ENCODE assay signal across 15 mouse cellular contexts in genomic region chr1:172058321-172058720, GRCm38 (mm10). TPM values are rescaled to one million over a fixed set of nuclear protein-coding genes. Genes with fewer than 3 reads are reported as not detected.
DNase-seq lines count a peak whose midpoint lies in the region; ATAC-seq and TF ChIP-seq lines count a peak whose summit lies in the region.
"Had no signal": no experiment of that assay in that cellular context is flagged by ENCODE, and none has a peak within 500 bp of the region (broad histone marks: within the 10 kb centered on the region; RNA-seq: fewer than 3 reads in every experiment).

No protein-coding gene starts in this region.

- no peak overlapping the region for H3K4me3 ChIP-seq in forebrain, embryonic 10.5 days
- H3K4me3 ChIP-seq in forebrain, postnatal 0 days (ENCODE audit: low read depth, low read length): no peak overlapping the region
- H3K4me3 ChIP-seq in embryonic facial prominence, embryonic 12.5 days: no peak overlapping the region
- no peak overlapping the region for H3K4me3 ChIP-seq in hindbrain, embryonic 12.5 days
- H3K4me3 ChIP-seq in midbrain, embryonic 15.5 days: no peak overlapping the region

- no peak for TF ChIP-seq CTCF in forebrain, postnatal 0 days (IDR thresholded peaks at IDR 0.05; ENCODE audit: low read depth)

- WGBS in forebrain, embryonic 10.5 days: 62% methylated on average over 6 of the region's 6 CpGs
- 41% methylated on average over 6 of the region's 6 CpGs for WGBS in forebrain, postnatal 0 days
- 58% methylated on average over 6 of the region's 6 CpGs for WGBS in embryonic facial prominence, embryonic 12.5 days
- 49% methylated on average over 6 of the region's 6 CpGs for WGBS in hindbrain, embryonic 12.5 days
- 33% methylated on average over 6 of the region's 6 CpGs for WGBS in midbrain, embryonic 15.5 days

- peaks cover 48% of the 10 kb centered on the region for H3K4me1 ChIP-seq in forebrain, embryonic 10.5 days
- peaks cover 3% of the 10 kb centered on the region; the same call in 1 of the 2 replicates for H3K4me1 ChIP-seq in forebrain, postnatal 0 days (ENCODE audit: insufficient read depth)
- peaks cover 29% of the 10 kb centered on the region; the same call in 1 of the 2 replicates for H3K4me1 ChIP-seq in embryonic facial prominence, embryonic 12.5 days
- H3K4me1 ChIP-seq in hindbrain, embryonic 12.5 days: peaks cover 69% of the 10 kb centered on the region
- peaks cover 30% of the 10 kb centered on the region for H3K4me1 ChIP-seq in midbrain, embryonic 15.5 days

- ATAC-seq in forebrain, postnatal 0 days: no peak
- ATAC-seq in embryonic facial prominence, embryonic 12.5 days (ENCODE audit: insufficient number of reproducible peaks, insufficient read depth, low FRiP score, low TSS enrichment): no peak
- peak; percentile 7; the same call in 1 of the 2 replicates for ATAC-seq in hindbrain, embryonic 12.5 days (ENCODE audit: low FRiP score)
- ATAC-seq in midbrain, embryonic 15.5 days (replicated peaks): no peak

- peaks cover 53% of the 10 kb centered on the region for H3K27me3 ChIP-seq in forebrain, embryonic 10.5 days (ENCODE audit: poor library complexity, severe bottlenecking)
- H3K27me3 ChIP-seq in forebrain, postnatal 0 days (ENCODE audit: insufficient read depth, low read length): no peaks in the 10 kb centered on the region
- H3K27me3 ChIP-seq in embryonic facial prominence, embryonic 12.5 days: peaks cover 36% of the 10 kb centered on the region
- H3K27me3 ChIP-seq in hindbrain, embryonic 12.5 days: 0 out of 2 replicates have a peak, but pooled peaks cover 2% of the 10 kb centered on the region
- no peaks in the 10 kb centered on the region for H3K27me3 ChIP-seq in midbrain, embryonic 15.5 days (replicated peaks)

- H3K9me3 ChIP-seq in forebrain, embryonic 10.5 days: no peaks in the 10 kb centered on the region
- H3K9me3 ChIP-seq in forebrain, postnatal 0 days (ENCODE audit: low read length): no peaks in the 10 kb centered on the region
- H3K9me3 ChIP-seq in embryonic facial prominence, embryonic 12.5 days: no peaks in the 10 kb centered on the region
- H3K9me3 ChIP-seq in hindbrain, embryonic 12.5 days (replicated peaks): no peaks in the 10 kb centered on the region
- H3K9me3 ChIP-seq in midbrain, embryonic 15.5 days: no peaks in the 10 kb centered on the region

- H3K9ac ChIP-seq in forebrain, postnatal 0 days: no peak overlapping the region
- H3K9ac ChIP-seq in embryonic facial prominence, embryonic 12.5 days: no peak overlapping the region
- peak overlapping the region; percentile 45 for H3K9ac ChIP-seq in hindbrain, embryonic 12.5 days
- H3K9ac ChIP-seq in midbrain, embryonic 15.5 days: no peak overlapping the region
- H3K9ac ChIP-seq: lung, embryonic 14.5 days had no signal

- no peak overlapping the region for H3K4me2 ChIP-seq in forebrain, postnatal 0 days (ENCODE audit: low read depth)
- peak overlapping the region; percentile 1; the same call in 1 of the 2 replicates for H3K4me2 ChIP-seq in embryonic facial prominence, embryonic 12.5 days (replicated peaks)
- H3K4me2 ChIP-seq in hindbrain, embryonic 12.5 days (replicated peaks): peak overlapping the region; percentile 72
- no peak overlapping the region for H3K4me2 ChIP-seq in midbrain, embryonic 15.5 days
- H3K4me2 ChIP-seq: lung, embryonic 14.5 days had no signal

- H3K27ac ChIP-seq in forebrain, embryonic 10.5 days: peak overlapping the region; percentile 65; the same call in 1 of the 2 replicates
- no peak overlapping the region for H3K27ac ChIP-seq in forebrain, postnatal 0 days (ENCODE audit: low read depth, low read length)
- peak overlapping the region; percentile 66 for H3K27ac ChIP-seq in embryonic facial prominence, embryonic 12.5 days
- H3K27ac ChIP-seq in hindbrain, embryonic 12.5 days: peak overlapping the region; percentile 91
- peak overlapping the region; percentile 65 for H3K27ac ChIP-seq in midbrain, embryonic 15.5 days

- no peaks in the 10 kb centered on the region for H3K36me3 ChIP-seq in forebrain, embryonic 10.5 days (replicated peaks)
- H3K36me3 ChIP-seq in forebrain, postnatal 0 days (ENCODE audit: insufficient read depth): no peaks in the 10 kb centered on the region
- no peaks in the 10 kb centered on the region for H3K36me3 ChIP-seq in embryonic facial prominence, embryonic 12.5 days
- no peaks in the 10 kb centered on the region for H3K36me3 ChIP-seq in hindbrain, embryonic 12.5 days
- H3K36me3 ChIP-seq in midbrain, embryonic 15.5 days (replicated peaks): no peaks in the 10 kb centered on the region

- no peak for DNase-seq in forebrain, embryonic 10.5 days (ENCODE audit: extremely low spot score, low spot score)
- DNase-seq in forebrain, postnatal 0 days: no peak
- DNase-seq in urinary bladder, postnatal 36 days (ENCODE audit: low spot score in 2 of 2): no peak
- no peak for DNase-seq in heart, adult 8-10 months (ENCODE audit: low spot score)
- no peak for DNase-seq in thymus, postnatal 0 days (ENCODE audit: low spot score)
- DNase-seq: gastrocnemius, postnatal 25 days; kidney, adult 18-20 months; lung, embryonic 14.5 days had no signal

RNA-seq across cellular contexts. Expression of gene Nhlh1, which starts 0.9 kb away (rescaled TPM):
- 1.6 and 2.7 TPM in 2 replicates for polyA plus RNA-seq in forebrain, embryonic 10.5 days (2016; fragmentation: Nextera tagmentation; extraction: Ambion mirVana)
- 0.95 and 1.0 TPM in 2 replicates for total RNA-seq in forebrain, postnatal 0 days (2014; rRNA removed)
- polyA plus RNA-seq in forebrain, postnatal 0 days (2015; fragmentation: Nextera tagmentation; extraction: Ambion mirVana): 0.20 and 0.47 TPM in 2 replicates
- 3.9 and 4.1 TPM in 2 replicates for polyA plus RNA-seq in embryonic facial prominence, embryonic 12.5 days (2016; fragmentation: Nextera tagmentation; extraction: Ambion mirVana)
- 14.5 and 15.3 TPM in 2 replicates for polyA plus RNA-seq in hindbrain, embryonic 12.5 days (2016; fragmentation: Nextera tagmentation; extraction: Ambion mirVana)
- polyA plus RNA-seq in midbrain, embryonic 15.5 days (2015; fragmentation: Nextera tagmentation; extraction: Ambion mirVana): 2.0 and 2.5 TPM in 2 replicates
- not detected for total RNA-seq in heart, adult 8-10 months (2022)
- not detected in 2 replicates for polyA plus RNA-seq in thymus, postnatal 0 days (2015; fragmentation: Nextera tagmentation; extraction: Ambion mirVana)
- total RNA-seq: ES-E14; gastrocnemius, postnatal 25 days; megakaryocyte-erythroid progenitor cell, adult 5-6 weeks had no signal
- polyA plus RNA-seq: heart, embryonic 16.5 days; limb, embryonic 11.5 days; lung, embryonic 14.5 days had no signal

RNA-seq across cellular contexts. Expression of gene Copa, which starts 24.0 kb away (rescaled TPM):
- polyA plus RNA-seq in forebrain, embryonic 10.5 days (2016; fragmentation: Nextera tagmentation; extraction: Ambion mirVana): 176 TPM in 2 replicates
- 199 and 241 TPM in 2 replicates for total RNA-seq in forebrain, postnatal 0 days (2014; rRNA removed)
- 127 and 151 TPM in 2 replicates for polyA plus RNA-seq in forebrain, postnatal 0 days (2015; fragmentation: Nextera tagmentation; extraction: Ambion mirVana)
- 231 and 236 TPM in 2 replicates for polyA plus RNA-seq in embryonic facial prominence, embryonic 12.5 days (2016; fragmentation: Nextera tagmentation; extraction: Ambion mirVana)
- 233 and 256 TPM in 2 replicates for polyA plus RNA-seq in hindbrain, embryonic 12.5 days (2016; fragmentation: Nextera tagmentation; extraction: Ambion mirVana)
- 199 and 209 TPM in 2 replicates for polyA plus RNA-seq in midbrain, embryonic 15.5 days (2015; fragmentation: Nextera tagmentation; extraction: Ambion mirVana)
- total RNA-seq in heart, adult 8-10 months (2022): 100 to 1,000 TPM; 103 to 115 (median 113) TPM
- polyA plus RNA-seq in thymus, postnatal 0 days (2015; fragmentation: Nextera tagmentation; extraction: Ambion mirVana): 115 and 123 TPM in 2 replicates

RNA-seq across cellular contexts. Expression of gene Ncstn, which starts 24.3 kb away (rescaled TPM):
- polyA plus RNA-seq in forebrain, embryonic 10.5 days (2016; fragmentation: Nextera tagmentation; extraction: Ambion mirVana): 91.6 and 95.3 TPM in 2 replicates
- 61.9 and 73.1 TPM in 2 replicates for total RNA-seq in forebrain, postnatal 0 days (2014; rRNA removed)
- 77.1 and 93.9 TPM in 2 replicates for polyA plus RNA-seq in forebrain, postnatal 0 days (2015; fragmentation: Nextera tagmentation; extraction: Ambion mirVana)
- 106 and 107 TPM in 2 replicates for polyA plus RNA-seq in embryonic facial prominence, embryonic 12.5 days (2016; fragmentation: Nextera tagmentation; extraction: Ambion mirVana)
- polyA plus RNA-seq in hindbrain, embryonic 12.5 days (2016; fragmentation: Nextera tagmentation; extraction: Ambion mirVana): 128 and 132 TPM in 2 replicates
- polyA plus RNA-seq in midbrain, embryonic 15.5 days (2015; fragmentation: Nextera tagmentation; extraction: Ambion mirVana): 116 and 122 TPM in 2 replicates
- total RNA-seq in heart, adult 8-10 months (2022): 10 to 100 TPM; 42.1 to 47.9 (median 44.0) TPM
- 69.2 and 75.0 TPM in 2 replicates for polyA plus RNA-seq in thymus, postnatal 0 days (2015; fragmentation: Nextera tagmentation; extraction: Ambion mirVana)

RNA-seq across cellular contexts. Expression of gene Vangl2, which starts 30.1 kb away (rescaled TPM):
- 40.6 and 41.7 TPM in 2 replicates for polyA plus RNA-seq in forebrain, embryonic 10.5 days (2016; fragmentation: Nextera tagmentation; extraction: Ambion mirVana)
- total RNA-seq in forebrain, postnatal 0 days (2014; rRNA removed): 47.2 and 63.4 TPM in 2 replicates
- polyA plus RNA-seq in forebrain, postnatal 0 days (2015; fragmentation: Nextera tagmentation; extraction: Ambion mirVana): 35.3 and 37.3 TPM in 2 replicates
- 24.7 and 25.6 TPM in 2 replicates for polyA plus RNA-seq in embryonic facial prominence, embryonic 12.5 days (2016; fragmentation: Nextera tagmentation; extraction: Ambion mirVana)
- polyA plus RNA-seq in hindbrain, embryonic 12.5 days (2016; fragmentation: Nextera tagmentation; extraction: Ambion mirVana): 60.4 and 68.6 TPM in 2 replicates
- polyA plus RNA-seq in midbrain, embryonic 15.5 days (2015; fragmentation: Nextera tagmentation; extraction: Ambion mirVana): 48.0 and 49.6 TPM in 2 replicates
- 1 to 10 TPM in 2 of 4 experiments, under 1 TPM in 2; 0.86 to 1.7 (median 1.1) TPM for total RNA-seq in heart, adult 8-10 months (2022)
- 15.4 and 17.4 TPM in 2 replicates for polyA plus RNA-seq in thymus, postnatal 0 days (2015; fragmentation: Nextera tagmentation; extraction: Ambion mirVana)

Comparison
In these comparisons a context has a peak if more than half of its experiments do, and no peak if none do; other contexts are left out.
1. H3K4me2 ChIP-seq: peak in embryonic facial prominence, embryonic 12.5 days (single experiment) and hindbrain, embryonic 12.5 days (single experiment); none in forebrain, postnatal 0 days (single experiment) and midbrain, embryonic 15.5 days (single experiment).